In genomic region chr9:55540888-55541287, GRCm38 (mm10) we compare ENCODE assay signal across 8 mouse cellular contexts. TPM values are rescaled to one million over a fixed set of nuclear protein-coding genes. Genes with fewer than 3 reads are reported as not detected.
DNase-seq lines count a peak whose midpoint lies in the region; ATAC-seq lines count a peak whose summit lies in the region.
"Had no signal": no experiment of that assay in that cellular context is flagged by ENCODE, and none has a peak within 500 bp of the region (broad histone marks: within the 10 kb centered on the region; RNA-seq: fewer than 3 reads in every experiment).

No protein-coding gene starts in this region.

- no peak overlapping the region for H3K27ac ChIP-seq in kidney, embryonic 16.5 days (ENCODE audit: low read length)

- no peak overlapping the region for H3K9ac ChIP-seq in kidney, embryonic 16.5 days (replicated peaks; ENCODE audit: low read length)

- H3K9me3 ChIP-seq in kidney, embryonic 16.5 days (ENCODE audit: low read length) = no peaks in the 10 kb centered on the region

- peaks cover 95% of the 10 kb centered on the region for H3K27me3 ChIP-seq in kidney, embryonic 16.5 days (ENCODE audit: insufficient read depth, low read length)

- ATAC-seq in granulocyte monocyte progenitor cell, adult 5-6 weeks (replicated peaks; ENCODE audit: poor library complexity, severe bottlenecking) = peak; percentile 62
- ATAC-seq in kidney, embryonic 16.5 days (ENCODE audit: low FRiP score, low TSS enrichment) = peak; percentile 75
- ATAC-seq in megakaryocyte progenitor cell, adult 5-6 weeks (replicated peaks; ENCODE audit: poor library complexity) = peak; percentile 26; the same call in 1 of the 2 replicates

- H3K4me1 ChIP-seq in kidney, embryonic 16.5 days (ENCODE audit: insufficient read depth, low read length) = peaks cover 34% of the 10 kb centered on the region

- peak; percentile 63 for DNase-seq in 3T3-L1 (ENCODE audit: low read depth, low spot score)
- DNase-seq in CD4-positive helper T cell, adult 2 months (ENCODE audit: low read depth, low spot score) = peak; percentile 76
- peak; percentile 56 to 63 for DNase-seq in cerebellum, postnatal 14 days
- DNase-seq in spleen, postnatal 36 days (ENCODE audit: low spot score in 2 of 2) = peak; percentile 14 to 29

- 0% methylated on average over 27 of the region's 28 CpGs for WGBS in kidney, embryonic 16.5 days

- H3K4me3 ChIP-seq in kidney, embryonic 16.5 days (ENCODE audit: low read length) = peak overlapping the region; percentile 50

- H3K4me2 ChIP-seq in kidney, embryonic 16.5 days (replicated peaks; ENCODE audit: low read depth, low read length) = peak overlapping the region; percentile 62

- no peaks in the 10 kb centered on the region for H3K36me3 ChIP-seq in kidney, embryonic 16.5 days (ENCODE audit: insufficient read depth, low read length)

RNA-seq across cellular contexts. Expression of gene Isl2, which starts 2.4 kb away (rescaled TPM):
- total RNA-seq in granulocyte monocyte progenitor cell, adult 5-6 weeks (2014; fragmentation: Nextera tagmentation) = not detected in 2 replicates
- total RNA-seq in granulocyte monocyte progenitor cell, adult 5-6 weeks (2017) = not detected in 2 replicates
- polyA plus RNA-seq in kidney, embryonic 16.5 days (2015; fragmentation: Nextera tagmentation; extraction: Ambion mirVana) = not detected in 2 replicates
- total RNA-seq in megakaryocyte progenitor cell, adult 5-6 weeks (2015) = not detected in 2 replicates
- not detected in 2 replicates for total RNA-seq in megakaryocyte progenitor cell, adult 5-6 weeks (2017)
- polyA plus RNA-seq: gonadal fat pad, adult 2 months had no signal

RNA-seq across cellular contexts. Expression of gene Etfa, which starts 28.8 kb away (rescaled TPM):
- 79.9 and 109 TPM in 2 replicates for total RNA-seq in granulocyte monocyte progenitor cell, adult 5-6 weeks (2014; fragmentation: Nextera tagmentation)
- total RNA-seq in granulocyte monocyte progenitor cell, adult 5-6 weeks (2017) = 67.4 and 84.7 TPM in 2 replicates
- polyA plus RNA-seq in kidney, embryonic 16.5 days (2015; fragmentation: Nextera tagmentation; extraction: Ambion mirVana) = 226 and 242 TPM in 2 replicates
- total RNA-seq in megakaryocyte progenitor cell, adult 5-6 weeks (2015) = 151 and 155 TPM in 2 replicates
- total RNA-seq in megakaryocyte progenitor cell, adult 5-6 weeks (2017) = 58.1 and 83.2 TPM in 2 replicates

Comparison
In these comparisons a context has a peak if more than half of its experiments do, and no peak if none do; other contexts are left out.
1. DNase-seq: peak in every context shown above with its lines; median percentile 76 in CD4-positive helper T cell, adult 2 months; 63 in 3T3-L1; 60 in cerebellum, postnatal 14 days; 22 in spleen, postnatal 36 days.